Comparison of ENCODE assay signal across 18 mouse cellular contexts in genomic region chr2:101650446-101650845, GRCm38 (mm10). TPM values are rescaled to one million over a fixed set of nuclear protein-coding genes. Genes with fewer than 3 reads are reported as not detected.
"Had no signal": no experiment of that assay in that cellular context is flagged by ENCODE, and none has a peak within 500 bp of the region (broad histone marks: within the 10 kb centered on the region; RNA-seq: fewer than 3 reads in every experiment).

No protein-coding gene starts in this region.

- H3K4me1 ChIP-seq: lung, embryonic 15.5 days; stomach, embryonic 15.5 days had no signal

- H3K4me3 ChIP-seq: liver, embryonic 13.5 days; liver, embryonic 15.5 days; lung, embryonic 15.5 days; megakaryocyte, embryonic 14.5 days; midbrain, embryonic 13.5 days; midbrain, embryonic 15.5 days; neural tube, embryonic 12.5 days; stomach, embryonic 15.5 days had no signal

- H3K27me3 ChIP-seq: liver, embryonic 15.5 days; midbrain, embryonic 15.5 days; neural tube, embryonic 12.5 days; stomach, embryonic 15.5 days had no signal

- H3K36me3 ChIP-seq: liver, embryonic 13.5 days; liver, embryonic 15.5 days; lung, embryonic 15.5 days; midbrain, embryonic 13.5 days; midbrain, embryonic 15.5 days; neural tube, embryonic 12.5 days; stomach, embryonic 15.5 days had no signal

- DNase-seq: liver, embryonic 13.5 days; liver, postnatal 0 days; lung, adult 2 months; lung, postnatal 14 days; lung, postnatal 36 days; right cerebral cortex, postnatal 14 days had no signal

- H3K27ac ChIP-seq: liver, embryonic 13.5 days; liver, embryonic 15.5 days; lung, embryonic 15.5 days; macrophage; midbrain, embryonic 13.5 days; midbrain, embryonic 15.5 days; neural tube, embryonic 12.5 days; stomach, embryonic 15.5 days; stomach, postnatal 0 days had no signal

RNA-seq across cellular contexts. Expression of gene Rag1, which starts 1.1 kb away (rescaled TPM):
- polyA plus RNA-seq: macrophage had no signal

RNA-seq across cellular contexts. Expression of gene Rag2, which starts 25.9 kb away (rescaled TPM):
- polyA plus RNA-seq: lung, adult 2 months; macrophage; midbrain, embryonic 13.5 days; midbrain, embryonic 15.5 days; midbrain, postnatal 0 days; neural tube, embryonic 12.5 days; neural tube, embryonic 14.5 days; spleen, adult 2 months; stomach, postnatal 0 days had no signal
